Mouse (Mus musculus): ENCODE measurements around the gene Tbc1d2b. TPM values are rescaled to one million over a fixed set of nuclear protein-coding genes. Genes with fewer than 3 reads are reported as not detected.

Gene Tbc1d2b
- polyA plus RNA-seq, 1 experiment from 2014 or later, result 6.5 TPM

GRCm38 (mm10) chr9:90201096-90201495 lies 69.5 kb downstream of the Tbc1d2b start:
- Histone ChIP-seq H3K27me3 (no peaks in the 10 kb centered on the region), H3K27ac (no peak overlapping the region), H3K4me3 (replicated peaks) (no peak overlapping the region), H3K9ac (no peak overlapping the region), H3K36me3 (peaks cover 51% of the 10 kb centered on the region), H3K9me3 (replicated peaks) (no peaks in the 10 kb centered on the region), H3K4me2 (no peak overlapping the region), H3K4me1 (replicated peaks) (peaks cover 9% of the 10 kb centered on the region)
- ATAC-seq (ENCODE audit: low read depth), result no peak
- no peak for DNase-seq
- WGBS (ENCODE audit: insufficient replicate concordance), result 88% methylated on average over 7 of the region's 7 CpGs

DNA sequence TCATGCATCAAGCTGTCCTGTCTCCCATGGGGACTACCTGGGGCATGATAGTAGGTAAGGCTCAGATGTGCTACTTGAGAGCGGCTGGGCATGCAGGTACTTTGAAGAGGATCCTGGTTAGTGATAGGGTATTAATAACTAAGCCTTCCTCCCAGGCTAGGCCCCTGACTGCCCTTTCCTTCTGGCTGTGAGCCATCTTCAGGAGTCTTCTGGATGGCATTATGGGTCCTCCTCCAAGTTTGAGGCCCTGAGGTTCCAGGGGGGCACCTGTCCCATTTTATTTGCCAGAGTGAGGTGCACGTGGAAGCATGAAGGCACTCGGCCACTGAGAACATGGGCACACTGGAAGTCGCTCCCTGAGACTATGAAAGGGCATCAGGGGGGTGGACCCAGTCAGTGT lies 70.1 kb downstream of the Tbc1d2b start:
- ATAC-seq (ENCODE audit: low read depth) (no peak), DNase-seq (no peak)
- H3K27ac ChIP-seq, result no peak overlapping the region
- H3K27me3 ChIP-seq, result no peaks in the 10 kb centered on the region
- no peak overlapping the region for H3K4me2 ChIP-seq
- no peak overlapping the region for H3K4me3 ChIP-seq (replicated peaks)
- H3K4me1 ChIP-seq (replicated peaks), result peaks cover 9% of the 10 kb centered on the region
- no peak overlapping the region; the same call in 1 of the 2 replicates for H3K9ac ChIP-seq
- 83% methylated on average over 4 of the region's 4 CpGs for WGBS (ENCODE audit: insufficient replicate concordance)
- peaks cover 45% of the 10 kb centered on the region for H3K36me3 ChIP-seq
- H3K9me3 ChIP-seq (replicated peaks), result no peaks in the 10 kb centered on the region

- H3K36me3 ChIP-seq, result peaks cover 36% of the 10 kb centered on the region
- no peaks in the 10 kb centered on the region for H3K9me3 ChIP-seq (replicated peaks)
- peaks cover 9% of the 10 kb centered on the region for H3K4me1 ChIP-seq (replicated peaks)
- H3K9ac ChIP-seq, result no peak overlapping the region
- no peak for DNase-seq
- H3K4me3 ChIP-seq (replicated peaks), result no peak overlapping the region
- no peaks in the 10 kb centered on the region for H3K27me3 ChIP-seq
- H3K27ac ChIP-seq, result no peak overlapping the region
- ATAC-seq (ENCODE audit: low read depth), result no peak
- WGBS (ENCODE audit: insufficient replicate concordance), result 85% methylated on average over 18 of the region's 18 CpGs
- H3K4me2 ChIP-seq, result no peak overlapping the region
Observed at GRCm38 (mm10) chr9:90199611-90200010, 71.0 kb downstream of the Tbc1d2b start.

DNA sequence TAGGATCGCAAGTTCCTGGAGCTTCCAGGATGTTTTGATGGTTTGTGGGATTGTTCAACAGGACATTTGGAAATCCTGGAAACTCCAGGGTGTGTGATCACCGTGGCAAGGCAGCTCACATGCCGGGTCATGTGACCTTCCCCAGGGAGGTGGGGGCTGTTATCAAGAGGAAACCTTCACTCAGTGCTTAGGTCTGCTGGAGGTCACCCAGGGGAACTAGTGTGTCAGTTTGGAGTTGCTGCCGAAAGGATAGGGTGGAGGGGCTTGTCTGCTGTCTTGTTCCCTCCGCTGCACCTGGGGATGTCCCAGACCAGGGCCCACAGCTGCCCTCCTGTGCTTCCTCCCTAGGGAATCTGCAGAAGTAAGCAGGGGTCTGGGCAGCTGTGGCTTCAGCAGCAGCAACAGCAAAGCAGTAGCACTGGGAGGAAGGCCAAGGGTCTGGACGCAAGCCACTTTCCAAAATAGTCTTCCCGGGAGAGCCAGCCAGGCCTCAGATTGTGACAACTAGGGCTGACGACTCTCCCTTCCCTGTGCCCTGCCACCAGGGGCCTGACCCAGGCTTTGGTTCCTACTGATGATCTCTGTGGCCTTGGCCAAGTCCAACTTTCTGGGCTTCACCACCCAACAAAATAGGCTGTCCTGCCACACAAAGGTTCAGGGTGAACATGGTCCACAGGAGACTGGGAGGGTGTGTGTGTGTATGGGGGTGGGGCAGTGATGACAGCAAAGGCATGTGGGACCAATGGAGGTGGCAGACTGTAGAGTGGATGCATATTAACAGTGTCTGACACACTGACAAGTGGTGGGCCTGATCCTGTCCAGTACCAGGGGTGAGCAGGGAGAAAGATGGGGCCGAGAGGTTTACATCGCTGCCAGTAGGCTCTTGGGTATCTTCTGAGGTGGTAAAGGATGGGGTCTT lies 71.8 kb downstream of the Tbc1d2b start:
- peaks cover 27% of the 10 kb centered on the region for H3K36me3 ChIP-seq
- H3K4me3 ChIP-seq (replicated peaks), result no peak overlapping the region
- H3K9ac ChIP-seq, result no peak overlapping the region
- DNase-seq (no peak), ATAC-seq (ENCODE audit: low read depth) (peak; percentile 22; the same call in 1 of the 2 replicates)
- no peak overlapping the region for H3K27ac ChIP-seq
- peaks cover 9% of the 10 kb centered on the region for H3K4me1 ChIP-seq (replicated peaks)
- no peaks in the 10 kb centered on the region for H3K9me3 ChIP-seq (replicated peaks)
- whole genome bisulfite sequencing (ENCODE audit: insufficient replicate concordance), result 49% methylated on average over 10 of the region's 10 CpGs
- H3K27me3 ChIP-seq, result no peaks in the 10 kb centered on the region
- H3K4me2 ChIP-seq, result no peak overlapping the region

- H3K36me3 ChIP-seq, result peaks cover 19% of the 10 kb centered on the region
- H3K4me2 ChIP-seq, result no peak overlapping the region
- no peak overlapping the region for H3K9ac ChIP-seq
- no peak overlapping the region for H3K27ac ChIP-seq
- WGBS (ENCODE audit: insufficient replicate concordance), result 68% methylated on average over 7 of the region's 7 CpGs
- DNase-seq, result no peak
- no peak for ATAC-seq (ENCODE audit: low read depth)
- H3K4me1 ChIP-seq (replicated peaks), result peaks cover 9% of the 10 kb centered on the region
- no peaks in the 10 kb centered on the region for H3K27me3 ChIP-seq
- H3K4me3 ChIP-seq (replicated peaks), result no peak overlapping the region
- no peaks in the 10 kb centered on the region for H3K9me3 ChIP-seq (replicated peaks)
Observed at GRCm38 (mm10) chr9:90197866-90198383, 72.7 kb downstream of the Tbc1d2b start.

DNA sequence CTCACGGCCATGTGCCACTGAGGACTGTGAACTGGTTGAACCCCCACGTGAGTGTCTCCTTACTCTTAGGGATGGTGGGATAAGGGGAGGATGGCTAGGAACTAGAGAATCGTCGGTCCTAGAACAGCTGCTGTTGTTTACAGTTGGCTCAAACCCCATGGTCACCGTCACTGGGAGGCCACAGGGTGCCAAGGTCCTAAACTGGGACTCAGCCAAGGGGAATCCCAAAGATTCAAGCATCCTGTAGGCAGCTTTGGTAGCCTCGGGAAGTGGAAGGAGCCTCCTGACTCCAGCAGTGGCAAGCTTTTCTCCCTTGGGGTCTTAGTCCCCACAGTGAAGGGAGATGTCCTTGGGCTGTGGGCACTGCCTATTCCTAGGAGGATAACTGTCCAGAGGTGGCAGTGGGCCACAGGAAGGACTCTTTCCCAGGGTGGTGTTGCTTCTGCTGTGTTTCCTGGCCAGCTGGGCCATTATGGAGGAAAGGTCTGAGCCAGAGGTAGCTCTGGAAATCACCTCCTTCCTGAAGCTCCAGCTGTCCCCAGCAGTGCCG lies 73.4 kb downstream of the Tbc1d2b start:
- ATAC-seq (ENCODE audit: low read depth), result no peak
- no peak for DNase-seq
- Histone ChIP-seq H3K27ac (no peak overlapping the region), H3K9me3 (replicated peaks) (no peaks in the 10 kb centered on the region), H3K36me3 (peaks cover 14% of the 10 kb centered on the region; the same call in 1 of the 2 replicates), H3K4me2 (no peak overlapping the region), H3K4me1 (replicated peaks) (peaks cover 9% of the 10 kb centered on the region), H3K27me3 (no peaks in the 10 kb centered on the region), H3K9ac (no peak overlapping the region), H3K4me3 (replicated peaks) (no peak overlapping the region)
- WGBS (ENCODE audit: insufficient replicate concordance), result 61% methylated on average over 7 of the region's 7 CpGs

GRCm38 (mm10) chr9:90196262-90196661 lies 74.3 kb downstream of the Tbc1d2b start:
- H3K27me3 ChIP-seq, result no peaks in the 10 kb centered on the region
- ATAC-seq (ENCODE audit: low read depth), result no peak
- no peak overlapping the region for H3K9ac ChIP-seq
- WGBS (ENCODE audit: insufficient replicate concordance), result 72% methylated on average over 7 of the region's 7 CpGs
- H3K4me2 ChIP-seq, result no peak overlapping the region
- no peak for DNase-seq
- no peak overlapping the region for H3K4me3 ChIP-seq (replicated peaks)
- H3K36me3 ChIP-seq, result peaks cover 9% of the 10 kb centered on the region; the same call in 1 of the 2 replicates
- H3K4me1 ChIP-seq (replicated peaks), result peaks cover 9% of the 10 kb centered on the region
- H3K9me3 ChIP-seq (replicated peaks), result no peaks in the 10 kb centered on the region
- no peak overlapping the region for H3K27ac ChIP-seq

DNA sequence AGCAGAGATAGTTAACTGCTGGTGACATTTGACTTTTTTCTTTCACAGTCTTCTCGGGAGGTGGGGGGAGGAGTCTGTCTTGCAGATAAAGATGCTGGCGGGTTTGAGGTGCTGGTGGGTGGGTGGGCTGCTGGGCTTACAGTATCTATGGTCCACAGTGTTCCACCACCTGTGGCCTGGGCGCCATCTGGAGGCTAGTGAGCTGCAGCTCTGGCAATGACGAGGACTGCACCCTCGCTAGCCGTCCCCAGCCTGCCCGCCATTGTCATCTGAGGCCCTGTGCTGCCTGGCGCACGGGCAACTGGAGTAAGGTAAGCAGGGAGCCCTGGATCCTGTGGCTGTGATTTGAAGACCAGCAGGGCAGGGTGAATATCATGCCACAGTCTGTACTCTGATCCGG lies 75.6 kb downstream of the Tbc1d2b start:
- H3K4me3 ChIP-seq (replicated peaks), result no peak overlapping the region
- H3K9ac ChIP-seq, result no peak overlapping the region
- WGBS (ENCODE audit: insufficient replicate concordance), result 59% methylated on average over 10 of the region's 10 CpGs
- H3K4me1 ChIP-seq (replicated peaks), result peaks cover 9% of the 10 kb centered on the region
- H3K4me2 ChIP-seq, result no peak overlapping the region
- no peaks in the 10 kb centered on the region for H3K27me3 ChIP-seq
- ATAC-seq (ENCODE audit: low read depth), result no peak
- no peaks in the 10 kb centered on the region for H3K36me3 ChIP-seq
- H3K27ac ChIP-seq, result no peak overlapping the region
- DNase-seq, result no peak
- H3K9me3 ChIP-seq (replicated peaks), result no peaks in the 10 kb centered on the region

- Histone ChIP-seq H3K36me3 (no peaks in the 10 kb centered on the region), H3K4me2 (no peak overlapping the region), H3K4me1 (replicated peaks) (no peaks in the 10 kb centered on the region), H3K27me3 (no peaks in the 10 kb centered on the region), H3K9me3 (replicated peaks) (no peaks in the 10 kb centered on the region), H3K9ac (no peak overlapping the region), H3K27ac (no peak overlapping the region), H3K4me3 (replicated peaks) (no peak overlapping the region)
- WGBS (ENCODE audit: insufficient replicate concordance), result 74% methylated on average over 5 of the region's 5 CpGs
- DNase-seq (no peak), ATAC-seq (ENCODE audit: low read depth) (no peak)
Observed at GRCm38 (mm10) chr9:90189391-90189790, 81.2 kb downstream of the Tbc1d2b start.

DNA sequence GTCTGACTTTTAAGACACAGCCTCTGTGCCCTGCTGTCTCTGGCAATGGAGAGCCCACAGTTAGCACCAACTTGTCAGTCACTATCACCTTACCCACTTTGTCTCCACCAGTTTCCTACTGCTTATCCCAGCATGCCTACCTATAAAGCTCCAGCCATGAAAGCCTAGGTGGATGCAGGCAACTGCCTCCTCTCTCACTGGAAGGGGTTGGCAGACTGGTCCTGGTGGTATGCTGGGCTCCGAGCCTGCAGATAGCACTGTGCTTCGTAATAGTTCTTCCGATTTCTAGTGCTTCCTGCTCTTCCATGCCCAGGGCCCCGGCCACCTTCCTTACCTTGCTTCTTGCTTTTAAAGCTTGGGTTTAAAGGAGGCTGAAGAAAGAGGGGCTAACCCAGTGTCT lies 81.7 kb downstream of the Tbc1d2b start:
- no peak for DNase-seq
- ATAC-seq (ENCODE audit: low read depth), result no peak
- Histone ChIP-seq H3K4me2 (no peak overlapping the region), H3K36me3 (no peaks in the 10 kb centered on the region), H3K27me3 (no peaks in the 10 kb centered on the region), H3K4me3 (replicated peaks) (no peak overlapping the region), H3K9ac (no peak overlapping the region), H3K4me1 (replicated peaks) (no peaks in the 10 kb centered on the region), H3K27ac (no peak overlapping the region), H3K9me3 (replicated peaks) (no peaks in the 10 kb centered on the region)
- WGBS (ENCODE audit: insufficient replicate concordance), result 72% methylated on average over 4 of the region's 4 CpGs

- Histone ChIP-seq H3K36me3 (no peaks in the 10 kb centered on the region), H3K4me1 (replicated peaks) (no peaks in the 10 kb centered on the region), H3K4me3 (replicated peaks) (no peak overlapping the region), H3K9ac (no peak overlapping the region), H3K4me2 (no peak overlapping the region), H3K9me3 (replicated peaks) (no peaks in the 10 kb centered on the region), H3K27ac (no peak overlapping the region), H3K27me3 (no peaks in the 10 kb centered on the region)
- WGBS (ENCODE audit: insufficient replicate concordance), result 63% methylated on average over 8 of the region's 8 CpGs
- DNase-seq (no peak), ATAC-seq (ENCODE audit: low read depth) (no peak)
Observed at GRCm38 (mm10) chr9:90185356-90185910, 85.2 kb downstream of the Tbc1d2b start.

Measured in liver, embryonic 13.5 days (tissue).